Mouse (Mus musculus) neural tube, embryonic 11.5 days (tissue): ENCODE results near the gene Clec2l. TPM values are rescaled to one million over a fixed set of nuclear protein-coding genes. Genes with fewer than 3 reads are reported as not detected.
"Not testable (repeated sequence)": the region's sequence is repeated elsewhere in the genome, so short reads cannot be mapped to it uniquely, and the experiment has no call there.

Experiments
- ATAC-seq: fragments of 200-750 bp; cut with Nextera tagmentation; 2 replicates; pipeline ENCODE4 v1.8.0; 2017; ENCODE audit warnings: moderate number of reproducible peaks, mild to moderate bottlenecking, moderate TSS enrichment, moderate library complexity; ENCODE audit not compliant: insufficient read depth, low FRiP score, low TSS enrichment
- DNase-seq: peaks from one replicate; pipeline ENCODE4 v3.0.0-alpha.2; 2015; ENCODE audit warnings: low spot score
- H3K27ac ChIP-seq: fragments of 300-500 bp; sonication (generic); 2 replicates; pipeline ENCODE4 v1.5.1; 2014; ENCODE audit warnings: low read depth, mild to moderate bottlenecking, low read length
- H3K27me3 ChIP-seq: fragments of 300-500 bp; sonication (generic); 2 replicates; pipeline ENCODE4 v1.6.1; 2014; ENCODE audit warnings: mild to moderate bottlenecking, low read length, mixed read lengths; ENCODE audit not compliant: control insufficient read depth, insufficient read depth
- H3K36me3 ChIP-seq: fragments of 300-500 bp; sonication (generic); 2 replicates; pipeline ENCODE4 v1.6.1; 2014; ENCODE audit warnings: mild to moderate bottlenecking, low read length, moderate library complexity, mixed read lengths; ENCODE audit not compliant: control insufficient read depth, insufficient read depth
- H3K4me1 ChIP-seq: fragments of 300-500 bp; sonication (generic); 2 replicates; pipeline ENCODE4 v1.6.1; 2014; ENCODE audit warnings: low read length, mixed read lengths; ENCODE audit not compliant: control insufficient read depth, insufficient read depth
- H3K4me2 ChIP-seq: fragments of 300-500 bp; sonication (generic); 2 replicates; pipeline ENCODE4 v1.6.1; 2014; ENCODE audit warnings: low read depth, mild to moderate bottlenecking, moderate library complexity
- H3K4me3 ChIP-seq: fragments of 300-500 bp; sonication (generic); 2 replicates; pipeline ENCODE4 v1.5.1; 2014; ENCODE audit warnings: low read depth, low read length
- H3K9ac ChIP-seq: fragments of 300-500 bp; sonication (generic); 2 replicates; pipeline ENCODE4 v1.6.1; 2014; ENCODE audit warnings: mild to moderate bottlenecking, low read length
- H3K9me3 ChIP-seq: fragments of 300-500 bp; sonication (generic); 2 replicates; pipeline ENCODE4 v1.6.1; 2016; ENCODE audit warnings: low read length; ENCODE audit not compliant: control insufficient read depth
- WGBS: fragments of 180-500 bp; shearing (Covaris S2); extraction: QIAGEN DNeasy Blood & Tissue Kit; methylation state at CpG from one replicate; pipeline ENCODE4 v1.1.7; 2014; 5-methylcytosine and 5-hydroxymethylcytosine counted together
- polyA plus RNA-seq: library from polyadenylated mRNA; unstranded; fragments of >200 nt; fragmentation: Nextera tagmentation; extraction: Ambion mirVana; gene quantifications from 2 replicates; pipeline ENCODE4 v1.2.1, GENCODE M21; 2014

The Clec2l gene
- polyA plus RNA-seq, 1 experiment from 2014 or later: 6.5 TPM

DNA sequence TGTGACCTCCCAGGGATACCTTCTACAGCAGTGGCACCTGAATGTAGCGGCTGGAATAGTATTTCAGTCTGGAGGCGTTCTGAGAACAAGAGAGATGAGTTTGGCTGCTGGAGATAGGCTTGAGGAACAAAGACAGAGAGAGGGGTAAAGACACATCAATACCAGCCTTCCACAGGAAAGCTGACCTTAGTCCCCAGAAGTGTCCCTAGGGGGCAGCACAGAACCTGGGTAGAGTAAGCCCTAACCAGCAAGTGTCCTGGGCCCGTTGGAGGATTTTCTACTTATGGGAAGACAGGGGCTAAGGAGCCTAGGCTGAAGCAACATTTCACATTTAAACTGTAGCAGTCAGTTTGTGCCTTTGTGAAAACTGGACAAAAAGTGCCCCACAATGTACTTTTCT lies 13.3 kb upstream of the Clec2l start:
- H3K27me3 ChIP-seq: no peaks in the 10 kb centered on the region
- WGBS: 77% methylated on average over 3 of the region's 3 CpGs

DNA sequence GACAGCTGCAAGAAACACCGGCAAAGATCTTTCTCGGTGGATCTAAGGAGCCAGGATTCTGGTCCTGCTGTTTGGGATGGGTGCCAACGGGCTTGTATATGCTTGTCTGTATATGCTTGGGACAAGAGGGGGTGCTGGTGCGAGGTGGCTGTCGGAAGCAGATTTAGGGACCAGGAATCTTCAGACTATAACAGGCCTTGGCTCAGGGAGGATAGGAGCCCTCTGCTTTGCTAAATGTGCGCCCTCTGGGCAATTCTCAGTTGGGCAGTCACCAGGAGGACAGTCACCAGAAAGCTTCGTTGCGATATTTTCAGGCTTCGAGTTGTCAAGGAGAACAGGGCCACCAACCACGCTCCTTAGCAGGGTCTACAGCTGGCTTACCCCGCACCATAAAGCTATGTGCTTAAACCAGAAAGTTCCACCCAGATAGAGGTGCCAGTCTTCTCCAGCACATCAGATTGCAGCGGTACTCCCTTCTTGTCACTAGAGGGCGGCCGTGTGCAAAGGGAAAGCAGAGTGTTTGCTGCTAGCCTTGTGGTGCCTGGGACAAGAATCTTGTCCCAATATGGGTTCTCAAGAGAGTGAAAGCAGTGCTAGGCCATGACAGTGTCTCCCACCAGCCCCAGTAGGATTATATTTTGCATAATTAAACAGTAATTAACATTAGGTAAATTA lies 12.5 kb upstream of the Clec2l start:
- DNase-seq (peak; percentile 77), ATAC-seq (peak; percentile 50)
- Histone ChIP-seq H3K27me3 (no peaks in the 10 kb centered on the region), H3K9ac (no peak overlapping the region), H3K27ac (no peak overlapping the region), H3K4me3 (no peak overlapping the region), H3K4me1 (no peaks in the 10 kb centered on the region), H3K4me2 (no peak overlapping the region), H3K9me3 (no peaks in the 10 kb centered on the region), H3K36me3 (no peaks in the 10 kb centered on the region)
- 43% methylated on average over 14 of the region's 14 CpGs for WGBS

More for the DNA sequence above, 13.3 kb upstream of the Clec2l start:
- H3K9me3 ChIP-seq: no peaks in the 10 kb centered on the region
- no peak overlapping the region for H3K27ac ChIP-seq
- H3K9ac ChIP-seq: no peak overlapping the region
- no peak for DNase-seq
- H3K4me2 ChIP-seq: no peak overlapping the region
- H3K36me3 ChIP-seq: no peaks in the 10 kb centered on the region
- no peaks in the 10 kb centered on the region for H3K4me1 ChIP-seq
- H3K4me3 ChIP-seq: no peak overlapping the region
- no peak for ATAC-seq

DNA sequence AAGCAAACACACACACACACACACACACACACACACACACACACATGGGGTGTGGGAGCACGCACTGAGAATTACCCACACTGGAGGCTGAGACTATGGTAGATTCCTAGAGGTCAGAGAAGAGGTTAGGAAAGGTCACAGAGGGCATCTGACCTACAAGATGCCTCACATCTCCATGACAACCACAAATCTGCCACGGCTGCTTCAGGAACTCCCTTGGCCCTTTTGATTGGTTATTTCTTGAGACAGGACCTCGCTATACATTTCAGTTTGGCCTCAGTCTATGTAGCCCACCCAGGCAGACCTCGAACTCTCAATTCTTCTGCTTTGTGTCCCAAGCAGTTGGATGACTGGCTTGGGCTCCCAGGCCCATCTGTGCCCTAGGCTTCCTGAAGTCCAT lies 1.2 kb upstream of the Clec2l start:
- Histone ChIP-seq H3K9ac (no peak overlapping the region), H3K4me2 (no peak overlapping the region), H3K27ac (no peak overlapping the region), H3K36me3 (no peaks in the 10 kb centered on the region), H3K4me1 (no peaks in the 10 kb centered on the region), H3K27me3 (peaks cover 7% of the 10 kb centered on the region; the same call in 1 of the 2 replicates), H3K9me3 (no peaks in the 10 kb centered on the region), H3K4me3 (no peak overlapping the region)
- no peak for ATAC-seq
- no peak for DNase-seq
- 15% methylated on average over 4 of the region's 4 CpGs for WGBS

DNA sequence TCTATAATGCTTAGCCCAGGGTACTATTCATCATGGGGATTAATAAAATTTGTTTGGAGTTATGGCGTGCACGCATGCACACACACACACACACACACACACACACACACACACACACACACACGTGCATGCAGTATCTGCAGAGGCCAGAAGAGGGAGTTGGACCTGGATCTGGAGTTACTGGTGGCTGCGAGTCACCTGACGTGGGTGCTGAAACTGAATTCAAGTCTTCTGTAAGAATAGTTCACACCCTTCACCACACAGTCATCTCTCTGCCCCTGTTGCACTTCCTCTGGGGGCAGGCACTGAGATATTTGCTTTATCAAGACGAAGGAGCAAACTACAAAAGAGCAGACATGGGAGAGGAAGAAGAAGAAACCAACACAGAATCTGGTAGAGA lies 6.7 kb downstream of the Clec2l start:
- no peak overlapping the region for H3K27ac ChIP-seq
- no peak for DNase-seq
- H3K27me3 ChIP-seq: no peaks in the 10 kb centered on the region
- no peaks in the 10 kb centered on the region for H3K9me3 ChIP-seq
- no peak overlapping the region for H3K4me2 ChIP-seq
- H3K4me1 ChIP-seq: no peaks in the 10 kb centered on the region
- H3K4me3 ChIP-seq: no peak overlapping the region
- no peak overlapping the region for H3K9ac ChIP-seq
- WGBS: 69% methylated on average over 6 of the region's 6 CpGs
- H3K36me3 ChIP-seq: no peaks in the 10 kb centered on the region
- no peak for ATAC-seq

DNA sequence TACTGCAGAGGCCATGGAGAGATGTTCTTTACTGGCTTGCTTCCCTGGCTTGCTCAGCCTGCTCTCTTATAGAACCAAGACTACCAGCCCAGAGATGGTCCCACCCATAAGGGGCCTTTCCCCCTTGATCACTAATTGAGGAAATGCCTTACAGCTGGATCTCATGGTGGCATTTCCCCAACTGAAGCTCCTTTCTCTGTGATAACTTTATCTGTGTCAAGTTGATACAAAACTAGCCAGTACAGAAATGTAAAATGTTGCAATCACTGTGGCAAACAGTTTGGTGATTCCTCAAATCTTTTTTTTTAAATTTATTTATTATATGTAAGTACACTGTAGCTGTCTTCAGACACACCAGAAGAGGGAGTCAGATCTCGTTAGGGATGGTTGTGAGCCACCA lies 7.6 kb downstream of the Clec2l start:
- H3K9me3 ChIP-seq, DNase-seq, H3K36me3 ChIP-seq, H3K4me1 ChIP-seq, H3K9ac ChIP-seq, ATAC-seq, H3K4me3 ChIP-seq, H3K27me3 ChIP-seq, H3K27ac ChIP-seq, H3K4me2 ChIP-seq: not testable (repeated sequence)
- 55% methylated on average over 1 of the region's 1 CpGs for WGBS

DNA sequence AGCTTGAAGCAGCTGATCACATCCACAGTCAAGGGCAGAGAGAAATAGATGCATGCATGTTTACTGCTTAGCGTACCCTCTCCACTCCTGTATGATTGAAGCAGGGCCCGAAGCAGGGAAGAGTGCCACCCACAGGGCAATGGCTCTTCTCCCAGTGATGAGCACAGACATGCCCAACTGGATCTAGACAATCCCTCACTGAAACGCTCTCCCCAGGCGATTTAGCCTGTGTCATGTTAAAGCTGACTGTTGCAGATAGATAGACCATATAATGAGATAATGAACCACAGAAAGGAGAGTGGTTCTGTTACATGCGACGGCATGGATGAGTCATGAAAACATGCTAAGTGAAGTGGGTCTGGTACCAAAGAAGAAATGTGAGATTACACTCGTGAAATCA lies 8.4 kb downstream of the Clec2l start:
- Histone ChIP-seq H3K36me3 (no peaks in the 10 kb centered on the region), H3K27me3 (no peaks in the 10 kb centered on the region), H3K4me3 (no peak overlapping the region), H3K9ac (no peak overlapping the region), H3K9me3 (no peaks in the 10 kb centered on the region), H3K4me2 (no peak overlapping the region), H3K27ac (no peak overlapping the region), H3K4me1 (no peaks in the 10 kb centered on the region)
- no peak for ATAC-seq
- DNase-seq: no peak
- WGBS: 83% methylated on average over 7 of the region's 7 CpGs

DNA sequence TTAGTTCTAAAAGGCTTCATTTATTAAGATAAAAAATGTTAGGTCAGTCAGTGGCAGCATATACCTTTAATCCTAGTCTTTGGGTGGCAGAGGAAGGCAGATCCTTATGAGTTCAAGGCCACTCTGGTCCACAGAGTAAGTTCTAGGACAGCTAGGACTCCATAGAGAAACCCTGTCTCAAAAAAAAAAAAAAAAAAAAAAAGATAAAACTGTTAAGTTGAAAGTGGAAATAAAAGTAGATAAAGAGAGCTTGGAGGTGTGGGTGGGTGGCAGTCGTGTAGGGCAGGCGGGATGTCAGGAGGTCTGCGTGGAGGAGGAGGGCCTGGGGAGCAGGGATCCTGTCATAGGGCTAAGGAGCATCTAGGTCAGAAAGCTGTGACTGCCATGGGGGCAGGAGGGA lies 9.1 kb downstream of the Clec2l start:
- WGBS: 69% methylated on average over 3 of the region's 3 CpGs
- Histone ChIP-seq H3K4me2 (no peak overlapping the region), H3K36me3 (no peaks in the 10 kb centered on the region), H3K4me1 (no peaks in the 10 kb centered on the region), H3K27ac (no peak overlapping the region), H3K4me3 (no peak overlapping the region), H3K27me3 (no peaks in the 10 kb centered on the region), H3K9ac (no peak overlapping the region), H3K9me3 (no peaks in the 10 kb centered on the region)
- ATAC-seq (no peak), DNase-seq (no peak)

DNA sequence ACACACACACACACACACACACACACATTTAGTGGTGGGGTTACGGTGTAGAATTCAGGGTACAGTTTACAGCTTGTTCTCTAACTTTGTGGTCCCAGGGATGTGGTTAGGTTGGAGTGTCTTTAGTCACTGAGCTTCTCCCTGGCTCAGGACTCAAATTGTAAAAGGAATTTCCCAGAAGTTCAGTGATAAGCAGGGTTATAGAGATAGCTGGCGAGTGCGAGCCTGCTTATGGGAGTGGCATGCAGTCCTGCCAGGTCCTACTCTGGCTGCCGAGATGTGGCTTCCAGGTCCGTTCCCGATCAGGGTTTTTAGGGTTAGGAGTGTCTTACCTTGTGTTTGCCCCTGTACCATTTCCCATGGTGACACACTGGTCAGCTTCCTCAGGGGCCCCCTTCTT lies 13.3 kb downstream of the Clec2l start:
- no peak for DNase-seq
- Histone ChIP-seq H3K4me2 (no peak overlapping the region), H3K36me3 (no peaks in the 10 kb centered on the region), H3K4me1 (no peaks in the 10 kb centered on the region), H3K27ac (no peak overlapping the region), H3K9ac (no peak overlapping the region), H3K27me3 (no peaks in the 10 kb centered on the region), H3K9me3 (no peaks in the 10 kb centered on the region), H3K4me3 (no peak overlapping the region)
- 87% methylated on average over 6 of the region's 6 CpGs for WGBS
- no peak for ATAC-seq

DNA sequence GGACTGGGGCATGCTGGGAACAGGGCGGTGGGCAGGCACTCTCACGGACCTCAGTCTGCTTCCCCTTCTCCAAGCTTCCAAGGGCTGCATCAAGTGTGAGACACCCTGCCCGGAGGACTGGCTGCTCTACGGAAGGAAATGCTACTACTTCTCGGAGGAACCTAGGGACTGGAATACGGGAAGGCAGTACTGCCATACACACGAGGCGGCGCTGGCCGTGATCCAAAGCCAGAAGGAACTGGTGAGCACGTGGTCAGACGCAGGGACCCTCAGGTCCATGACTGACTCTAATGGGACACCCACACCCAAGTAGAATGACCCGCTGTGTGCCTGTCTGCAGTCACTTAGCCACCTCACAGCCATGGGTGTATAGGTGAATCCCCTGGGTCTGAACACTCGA lies 13.9 kb downstream of the Clec2l start:
- Histone ChIP-seq H3K27me3 (no peaks in the 10 kb centered on the region), H3K4me3 (no peak overlapping the region), H3K36me3 (no peaks in the 10 kb centered on the region), H3K9ac (no peak overlapping the region), H3K9me3 (no peaks in the 10 kb centered on the region), H3K27ac (no peak overlapping the region), H3K4me1 (no peaks in the 10 kb centered on the region), H3K4me2 (no peak overlapping the region)
- DNase-seq (no peak), ATAC-seq (no peak)
- WGBS: 82% methylated on average over 14 of the region's 14 CpGs
